Mouse (Mus musculus) heart, postnatal 0 days (tissue): ENCODE results near the gene Cyp2c23.

Experiments
- CTCF ChIP-seq: IDR thresholded peaks from 2 replicates; pipeline ENCODE4 v1.5.1; 2016; ENCODE audit warnings: antibody characterized with exemption, control low read depth, low read depth
- EP300 ChIP-seq: IDR thresholded peaks from 2 replicates; pipeline ENCODE4 v1.6.1; 2016; ENCODE audit warnings: antibody characterized with exemption, low read depth

GRCm38 (mm10) chr19:44028972-44029371 lies at the start of gene Cyp2c23:
- TF ChIP-seq CTCF (no peak), EP300 (no peak)
